Mouse (Mus musculus) ES-Bruce4 (cell line): ENCODE measurements around the gene Rnf135. TPM values are rescaled to one million over a fixed set of nuclear protein-coding genes. Genes with fewer than 3 reads are reported as not detected.
A peak's percentile ranks its signal among the peaks of the same experiment; 100 is the strongest.

ENCODE experiments used
- H3K27ac ChIP-seq: 2 replicates; pipeline ENCODE4 v1.5.1; 2012; ENCODE audit warnings: low read length, inconsistent platforms; ENCODE audit not compliant: insufficient read depth
- H3K27me3 ChIP-seq: 2 replicates; pipeline ENCODE4 v1.6.1; 2012; ENCODE audit warnings: mild to moderate bottlenecking, low read length, inconsistent platforms; ENCODE audit not compliant: control insufficient read depth, poor library complexity, insufficient read depth, severe bottlenecking
- H3K36me3 ChIP-seq: 2 replicates; pipeline ENCODE4 v1.6.1; 2012; ENCODE audit warnings: inconsistent platforms, mild to moderate bottlenecking, low read length, moderate library complexity; ENCODE audit not compliant: control insufficient read depth, poor library complexity, insufficient read depth, severe bottlenecking
- H3K4me1 ChIP-seq: one replicate; pipeline ENCODE4 v1.8.1; 2011; ENCODE audit warnings: low read length; ENCODE audit not compliant: control insufficient read depth, insufficient read depth
- H3K4me3 ChIP-seq: 2 replicates; pipeline ENCODE4 v1.5.1; 2011; ENCODE audit warnings: low read depth, mild to moderate bottlenecking, low read length
- H3K9ac ChIP-seq: 2 replicates; pipeline ENCODE4 v1.6.1; 2012; ENCODE audit warnings: low read depth, mild to moderate bottlenecking, inconsistent platforms; ENCODE audit not compliant: poor library complexity, severe bottlenecking
- H3K9me3 ChIP-seq: replicated peaks from 2 replicates; pipeline ENCODE4 v1.6.1; 2012; ENCODE audit warnings: mild to moderate bottlenecking, low read length, inconsistent platforms; ENCODE audit not compliant: control insufficient read depth, poor library complexity, insufficient read depth, severe bottlenecking
- CTCF ChIP-seq: IDR thresholded peaks from one replicate; pipeline ENCODE4 v1.8.1; 2011; ENCODE audit warnings: low read depth, low read length
- EP300 ChIP-seq: IDR thresholded peaks from 2 replicates; pipeline ENCODE4 v1.6.1; 2011; ENCODE audit warnings: low read depth, low read length; ENCODE audit not compliant: insufficient read depth
- POLR2A ChIP-seq: IDR thresholded peaks from one replicate; pipeline ENCODE4 v1.8.1; 2011; ENCODE audit warnings: low read length; ENCODE audit not compliant: insufficient read depth
- polyA plus RNA-seq: library from polyadenylated mRNA; stranded (reverse); fragments of >200 nt; gene quantifications from 2 replicates; pipeline ENCODE4 v1.2.4, GENCODE M21; 2011; ENCODE audit warnings: low read depth; ENCODE audit not compliant: missing spikeins, insufficient read depth, insufficient read length

Rnf135 gene
- polyA plus RNA-seq, 1 experiment, result 5.3 TPM

DNA sequence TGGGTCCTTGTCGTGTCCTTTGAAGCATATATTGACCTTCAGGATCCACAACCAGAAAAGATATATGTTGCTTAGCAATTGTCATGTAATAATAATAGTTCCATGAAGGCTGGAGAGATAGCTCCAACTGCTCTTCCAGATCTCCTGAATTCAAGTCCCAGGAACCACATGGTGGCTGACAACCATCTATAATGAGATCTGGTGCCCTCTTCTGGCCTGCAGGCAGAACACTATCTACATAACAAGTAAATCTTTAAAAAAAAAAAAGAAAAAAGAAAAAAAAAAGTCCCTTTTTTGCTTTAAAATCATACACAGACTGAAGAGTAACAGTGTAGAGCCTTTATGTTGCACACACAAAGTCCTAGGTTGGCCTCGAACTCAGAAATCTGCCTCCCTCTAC, 16.1 kb downstream of the Rnf135 start:
- no peak for TF ChIP-seq POLR2A
- TF ChIP-seq CTCF, result no peak
- no peak for TF ChIP-seq EP300
- Histone ChIP-seq H3K27me3 (no peaks in the 10 kb centered on the region; the same call in 1 of the 2 replicates), H3K27ac (no peak overlapping the region), H3K9ac (no peak overlapping the region), H3K4me3 (no peak overlapping the region), H3K4me1 (no peaks in the 10 kb centered on the region), H3K9me3 (no peaks in the 10 kb centered on the region), H3K36me3 (no peaks in the 10 kb centered on the region)

DNA sequence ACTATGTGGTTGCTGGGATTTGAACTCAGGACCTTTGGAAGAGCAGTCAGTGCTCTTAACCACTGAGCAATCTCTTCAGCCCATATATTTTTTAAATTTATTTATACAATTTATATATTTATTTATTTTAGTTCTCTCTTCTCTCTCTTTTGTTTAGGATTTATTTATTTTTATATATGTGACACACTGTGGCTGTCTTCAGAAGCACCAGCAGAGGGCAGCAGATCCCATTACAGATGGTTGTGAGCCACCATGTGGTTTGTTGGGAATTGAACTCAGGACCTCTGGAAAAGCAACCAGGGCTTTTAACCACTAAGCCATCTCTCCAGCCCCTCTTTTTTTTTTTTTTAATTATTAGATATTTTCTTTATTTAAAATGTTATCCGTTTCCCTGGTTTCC, 16.7 kb downstream of the Rnf135 start:
- no peak overlapping the region for H3K27ac ChIP-seq
- TF ChIP-seq EP300, result no peak
- no peak for TF ChIP-seq POLR2A
- peak; percentile 48 for TF ChIP-seq CTCF

DNA sequence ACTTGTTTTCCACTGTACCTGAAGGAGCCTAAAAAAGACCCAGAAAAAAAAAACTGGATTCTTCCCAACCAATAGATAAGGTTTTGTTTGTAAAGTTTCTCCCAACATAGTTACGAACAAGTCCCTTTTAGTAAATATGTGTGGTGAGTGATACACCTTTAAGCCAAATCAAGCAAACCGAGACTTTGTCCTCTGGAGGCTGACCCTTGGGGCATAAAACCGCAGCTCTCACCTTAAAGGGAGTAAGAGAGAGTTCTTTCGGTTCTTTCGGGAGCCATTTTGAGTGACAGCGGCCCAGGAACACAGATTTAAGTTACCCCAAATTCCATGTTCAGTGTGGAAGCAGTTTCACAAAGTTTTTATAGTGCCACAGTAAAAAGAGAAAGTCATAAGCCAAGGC, 18.6 kb downstream of the Rnf135 start:
- H3K9me3 ChIP-seq, result no peaks in the 10 kb centered on the region
- no peaks in the 10 kb centered on the region for H3K4me1 ChIP-seq
- H3K4me3 ChIP-seq, result no peak overlapping the region
- no peaks in the 10 kb centered on the region for H3K36me3 ChIP-seq
- TF ChIP-seq POLR2A, result no peak
- TF ChIP-seq EP300, result no peak
- no peak for TF ChIP-seq CTCF
- no peak overlapping the region for H3K27ac ChIP-seq
- H3K9ac ChIP-seq, result no peak overlapping the region
- H3K27me3 ChIP-seq, result no peaks in the 10 kb centered on the region; the same call in 1 of the 2 replicates

More for the DNA sequence above, 16.7 kb downstream of the Rnf135 start:
- no peaks in the 10 kb centered on the region for H3K9me3 ChIP-seq
- no peak overlapping the region for H3K9ac ChIP-seq
- H3K36me3 ChIP-seq, result no peaks in the 10 kb centered on the region
- H3K4me1 ChIP-seq, result no peaks in the 10 kb centered on the region
- no peaks in the 10 kb centered on the region; the same call in 1 of the 2 replicates for H3K27me3 ChIP-seq
- no peak overlapping the region for H3K4me3 ChIP-seq

DNA sequence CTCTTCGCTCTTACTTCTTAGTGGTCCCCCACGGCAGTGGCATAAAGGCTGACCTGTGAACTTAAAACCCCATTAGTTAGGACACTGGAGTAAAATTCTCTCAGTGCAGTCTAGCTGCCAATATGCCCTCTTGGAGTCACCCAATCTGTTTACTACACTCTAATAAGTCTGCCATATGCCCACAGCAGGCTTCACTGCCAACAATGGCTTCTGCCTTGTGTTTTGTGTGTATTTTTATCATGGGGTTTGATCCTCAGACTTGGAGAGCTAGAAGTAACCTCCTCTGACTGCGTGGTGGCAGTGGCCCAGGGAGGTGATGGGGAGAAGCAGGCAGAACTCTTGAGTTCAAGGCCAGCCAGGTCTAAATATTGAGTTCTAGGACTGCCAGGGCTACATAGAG, 20.4 kb downstream of the Rnf135 start:
- H3K27me3 ChIP-seq, result no peaks in the 10 kb centered on the region
- H3K4me3 ChIP-seq, result no peak overlapping the region
- no peak overlapping the region for H3K9ac ChIP-seq
- H3K9me3 ChIP-seq, result no peaks in the 10 kb centered on the region
- H3K36me3 ChIP-seq, result no peaks in the 10 kb centered on the region
- no peak overlapping the region for H3K27ac ChIP-seq
- H3K4me1 ChIP-seq, result no peaks in the 10 kb centered on the region
- TF ChIP-seq POLR2A (no peak), EP300 (no peak), CTCF (no peak)

DNA sequence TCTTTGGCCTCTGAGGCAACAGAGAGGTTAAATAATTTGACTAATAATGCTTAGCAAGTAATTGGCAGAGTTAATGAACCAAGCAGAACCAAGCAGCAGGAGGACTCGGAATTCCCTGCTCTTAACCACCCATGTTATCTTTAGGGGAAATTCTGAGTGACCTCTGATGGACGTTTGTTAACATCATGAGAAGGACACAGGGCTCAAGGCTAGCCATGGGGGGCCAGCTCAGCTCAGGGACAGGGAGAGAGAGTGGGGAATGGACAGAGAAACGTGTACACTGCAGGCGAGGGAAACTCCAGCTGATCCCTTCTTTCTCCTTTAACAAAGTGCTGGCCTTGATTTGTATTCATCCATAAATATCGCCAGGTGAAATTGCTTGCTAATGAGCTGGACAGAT, 21.3 kb downstream of the Rnf135 start:
- TF ChIP-seq POLR2A (no peak), CTCF (no peak), EP300 (no peak)
- no peak overlapping the region for H3K9ac ChIP-seq
- no peaks in the 10 kb centered on the region for H3K9me3 ChIP-seq
- no peak overlapping the region for H3K27ac ChIP-seq
- H3K4me3 ChIP-seq, result no peak overlapping the region
- H3K4me1 ChIP-seq, result no peaks in the 10 kb centered on the region
- H3K27me3 ChIP-seq, result no peaks in the 10 kb centered on the region
- H3K36me3 ChIP-seq, result no peaks in the 10 kb centered on the region

DNA sequence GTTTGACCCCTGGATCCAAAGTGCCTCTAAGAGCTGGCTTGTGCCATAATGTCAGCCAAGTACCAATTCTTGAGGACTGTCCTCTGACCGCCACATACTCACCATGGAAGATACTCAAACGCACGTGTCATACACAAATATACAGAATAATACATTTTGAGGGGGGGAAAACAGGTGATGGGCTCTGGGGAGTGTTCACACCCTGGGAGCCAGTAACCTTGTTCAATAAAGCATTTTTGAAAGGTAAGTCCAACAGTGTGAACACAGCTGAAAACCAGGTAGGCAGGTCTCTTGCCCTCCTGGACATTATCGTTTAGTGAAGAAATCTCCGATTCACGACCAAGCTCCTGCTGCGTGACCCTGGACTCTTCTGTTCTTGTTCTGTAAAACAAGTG, 24.8 kb downstream of the Rnf135 start:
- no peaks in the 10 kb centered on the region for H3K4me1 ChIP-seq
- TF ChIP-seq EP300, result no peak
- no peak overlapping the region for H3K4me3 ChIP-seq
- 0 out of 2 replicates have a peak overlapping the region, but pooled peaks have one; percentile 14 for H3K9ac ChIP-seq
- H3K36me3 ChIP-seq, result no peaks in the 10 kb centered on the region; the same call in 1 of the 2 replicates
- H3K27ac ChIP-seq, result no peak overlapping the region
- H3K27me3 ChIP-seq, result no peaks in the 10 kb centered on the region
- no peaks in the 10 kb centered on the region for H3K9me3 ChIP-seq
